Mouse (Mus musculus): ENCODE measurements around the gene Mut.

DNA sequence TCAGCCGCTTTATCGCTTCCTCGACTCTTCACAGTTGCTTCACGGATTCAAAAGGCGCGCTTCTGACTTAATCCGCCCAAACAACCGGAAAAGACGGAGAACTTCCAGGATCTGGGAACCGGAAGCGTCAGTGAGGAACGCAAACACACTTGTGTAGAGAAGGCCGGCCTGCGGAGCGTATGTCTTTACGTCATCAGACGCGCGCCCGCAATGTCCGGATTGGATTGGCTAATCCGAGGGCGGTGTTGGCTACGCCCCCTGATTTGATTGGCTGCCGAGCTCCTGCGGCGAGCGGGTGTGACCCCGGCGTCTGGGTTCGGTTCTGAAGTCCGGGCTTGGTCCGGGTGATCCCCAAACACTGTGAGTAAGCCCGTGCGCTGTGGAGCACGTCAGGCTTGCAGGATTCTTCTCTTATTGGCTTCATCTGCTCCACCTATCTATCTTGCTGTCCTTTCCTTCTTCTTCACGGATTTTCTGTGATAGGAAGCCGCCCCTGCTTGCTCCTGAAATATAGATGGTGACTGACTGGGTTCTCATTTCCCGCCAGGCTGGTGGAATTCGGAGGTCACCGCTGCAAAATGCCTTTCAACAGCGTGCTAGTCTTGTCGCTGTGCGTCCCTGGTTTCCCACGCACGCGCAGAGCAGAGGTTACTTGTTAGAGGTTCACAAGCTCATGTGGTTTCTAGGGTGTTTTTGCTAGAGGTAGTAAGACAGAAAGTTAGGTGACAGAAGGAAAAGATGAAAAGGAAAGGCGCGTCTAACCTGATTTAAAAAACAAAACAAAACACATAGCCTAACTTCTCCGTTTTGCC lies at the start of gene Mut, which contains the start of gene Cenpq:
- TF ChIP-seq CTCF (IDR thresholded peaks at IDR 0.05; ENCODE audit: control insufficient read depth, insufficient read depth, insufficient replicate concordance, low read depth, low read length): no peak
- TF ChIP-seq POLR2A (IDR thresholded peaks at IDR 0.05; ENCODE audit: control insufficient read depth, low read depth, low read length): peak; percentile 29; the same call in 1 of the 2 replicates
